Mouse (Mus musculus): ENCODE measurements around the gene Psmd6. TPM values are rescaled to one million over a fixed set of nuclear protein-coding genes. Genes with fewer than 3 reads are reported as not detected.

Psmd6 gene
- polyA plus RNA-seq, 1 experiment from 2014 or later, result 204 TPM

DNA sequence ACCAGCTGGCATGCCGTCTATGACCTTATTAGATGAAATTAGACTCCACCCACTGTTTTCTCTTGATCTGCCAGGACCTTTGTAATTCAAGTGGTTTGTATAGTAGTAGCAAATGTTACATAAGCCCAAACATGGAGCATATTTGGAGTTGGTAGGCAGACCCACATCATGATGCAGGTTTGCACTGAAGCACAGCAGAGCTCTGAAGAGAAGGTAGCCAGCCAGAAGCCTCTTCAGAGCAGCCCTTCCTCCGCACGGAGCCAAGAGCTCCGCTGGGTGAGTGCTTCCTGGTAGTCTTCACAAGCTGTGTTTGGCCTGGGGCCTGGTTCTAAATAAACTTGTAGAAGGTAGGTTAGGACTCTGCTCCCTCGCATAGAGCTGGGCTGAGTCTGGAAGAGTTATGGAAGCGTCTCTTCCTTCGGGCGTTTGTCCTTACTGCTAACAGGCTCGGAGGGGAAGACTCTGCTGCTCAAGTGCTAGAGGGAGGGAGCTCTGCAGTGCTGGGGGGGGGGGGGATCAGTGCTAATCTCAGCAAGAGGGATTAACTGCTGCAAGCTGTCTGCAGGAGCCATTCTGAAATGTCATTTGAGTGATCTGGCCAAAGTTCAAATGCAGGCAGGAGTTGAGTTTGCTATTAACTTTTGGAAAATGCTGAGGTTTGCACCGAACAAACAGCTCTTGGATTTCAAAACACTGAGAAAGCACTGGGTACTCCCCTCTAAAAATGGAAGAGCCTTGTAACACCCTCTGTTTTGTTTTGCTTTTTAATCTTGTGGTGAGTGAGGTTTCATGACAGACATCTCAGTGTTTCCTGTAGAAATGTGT, 52.9 kb downstream of the Psmd6 start:
- H3K9ac ChIP-seq (ENCODE audit: low read depth, low read length), result peak overlapping the region; percentile 58
- H3K27ac ChIP-seq (ENCODE audit: low read depth, low read length), result peak overlapping the region; percentile 57; the same call in 1 of the 2 replicates
- H3K4me1 ChIP-seq (ENCODE audit: control insufficient read depth, insufficient read depth, low read length), result peaks cover 24% of the 10 kb centered on the region
- 12% methylated on average over 10 of the region's 10 CpGs for WGBS (ENCODE audit: insufficient replicate concordance)
- ATAC-seq (replicated peaks; ENCODE audit: insufficient number of reproducible peaks, low FRiP score, low TSS enrichment), result no peak; the same call in 1 of the 2 replicates
- H3K9me3 ChIP-seq (replicated peaks; ENCODE audit: control insufficient read depth, low read length), result no peaks in the 10 kb centered on the region
- no peaks in the 10 kb centered on the region for H3K27me3 ChIP-seq (ENCODE audit: control insufficient read depth, insufficient read depth, low read length)
- H3K4me2 ChIP-seq, result peak overlapping the region; percentile 54
- H3K4me3 ChIP-seq (ENCODE audit: low read depth, low read length), result peak overlapping the region; percentile 26; the same call in 1 of the 2 replicates
- no peaks in the 10 kb centered on the region for H3K36me3 ChIP-seq (ENCODE audit: control insufficient read depth, insufficient read depth, low read length)

DNA sequence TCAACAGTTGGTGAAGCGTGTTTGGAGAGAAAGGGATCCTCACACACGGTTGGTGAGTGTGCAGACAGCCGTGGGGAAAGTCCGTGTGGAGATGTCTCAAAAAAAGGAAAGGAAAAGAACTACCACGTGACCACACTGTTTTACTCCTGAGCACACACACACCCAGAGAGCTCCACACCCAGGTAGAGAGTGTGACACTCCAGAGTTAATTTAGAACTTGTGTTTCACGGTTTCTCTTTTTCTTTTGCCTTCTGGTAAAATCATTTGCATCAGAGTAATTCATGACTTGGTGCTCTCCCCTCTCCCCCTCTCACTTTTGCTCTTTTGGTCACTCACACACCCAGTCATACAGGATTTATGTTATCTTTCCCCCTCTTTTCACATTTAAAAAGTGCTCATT, 54.5 kb downstream of the Psmd6 start:
- no peak for ATAC-seq (replicated peaks; ENCODE audit: insufficient number of reproducible peaks, low FRiP score, low TSS enrichment)
- Histone ChIP-seq H3K27ac (ENCODE audit: low read depth, low read length) (no peak overlapping the region), H3K36me3 (ENCODE audit: control insufficient read depth, insufficient read depth, low read length) (no peaks in the 10 kb centered on the region), H3K4me3 (ENCODE audit: low read depth, low read length) (no peak overlapping the region), H3K27me3 (ENCODE audit: control insufficient read depth, insufficient read depth, low read length) (no peaks in the 10 kb centered on the region), H3K4me1 (ENCODE audit: control insufficient read depth, insufficient read depth, low read length) (peaks cover 24% of the 10 kb centered on the region), H3K4me2 (no peak overlapping the region), H3K9ac (ENCODE audit: low read depth, low read length) (no peak overlapping the region), H3K9me3 (replicated peaks; ENCODE audit: control insufficient read depth, low read length) (no peaks in the 10 kb centered on the region)
- 74% methylated on average over 6 of the region's 6 CpGs for WGBS (ENCODE audit: insufficient replicate concordance)

- no peaks in the 10 kb centered on the region for H3K9me3 ChIP-seq (replicated peaks; ENCODE audit: control insufficient read depth, low read length)
- H3K4me1 ChIP-seq (ENCODE audit: control insufficient read depth, insufficient read depth, low read length), result peaks cover 15% of the 10 kb centered on the region
- no peak overlapping the region for H3K4me2 ChIP-seq
- H3K27ac ChIP-seq (ENCODE audit: low read depth, low read length), result no peak overlapping the region
- no peak overlapping the region for H3K4me3 ChIP-seq (ENCODE audit: low read depth, low read length)
- 78% methylated on average over 4 of the region's 4 CpGs for WGBS (ENCODE audit: insufficient replicate concordance)
- no peak overlapping the region for H3K9ac ChIP-seq (ENCODE audit: low read depth, low read length)
- ATAC-seq (replicated peaks; ENCODE audit: insufficient number of reproducible peaks, low FRiP score, low TSS enrichment), result no peak
- H3K27me3 ChIP-seq (ENCODE audit: control insufficient read depth, insufficient read depth, low read length), result no peaks in the 10 kb centered on the region
- no peaks in the 10 kb centered on the region for H3K36me3 ChIP-seq (ENCODE audit: control insufficient read depth, insufficient read depth, low read length)
Measured at GRCm38 (mm10) chr14:14065142-14065498, 55.7 kb downstream of the Psmd6 start.

DNA sequence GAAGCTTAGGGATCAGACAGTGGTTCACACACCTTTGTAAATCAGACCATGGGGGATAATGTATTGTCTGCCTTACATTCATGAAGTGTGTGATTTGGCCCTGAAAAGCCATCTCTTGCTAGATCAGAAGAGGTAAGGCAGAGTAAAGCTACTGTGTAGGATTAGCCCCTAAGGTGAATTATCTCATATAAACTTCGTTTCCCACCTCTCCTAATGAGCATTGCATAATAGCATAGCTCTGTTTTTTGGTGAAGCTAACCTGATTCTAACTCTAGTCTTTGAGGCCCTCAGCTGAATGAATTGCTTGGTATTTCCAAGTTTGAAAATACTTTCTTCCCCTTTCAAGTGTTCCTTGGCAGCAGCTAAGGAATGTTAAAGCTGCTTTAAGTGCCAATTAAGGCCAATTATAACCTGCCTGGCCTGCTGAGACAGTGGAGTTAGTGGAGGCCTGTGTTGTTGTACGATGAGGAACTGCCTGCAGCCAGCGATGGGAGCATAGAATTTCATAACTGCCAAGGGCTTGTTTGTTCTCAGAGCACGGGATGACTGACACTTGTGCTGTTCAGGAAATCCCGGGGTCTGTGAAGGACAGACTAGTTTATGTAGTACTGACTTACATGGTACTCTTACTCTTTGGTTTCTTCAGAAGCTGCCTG, 56.2 kb downstream of the Psmd6 start:
- no peak overlapping the region for H3K27ac ChIP-seq (ENCODE audit: low read depth, low read length)
- WGBS (ENCODE audit: insufficient replicate concordance), result 58% methylated on average over 5 of the region's 5 CpGs
- H3K36me3 ChIP-seq (ENCODE audit: control insufficient read depth, insufficient read depth, low read length), result no peaks in the 10 kb centered on the region
- H3K4me2 ChIP-seq, result no peak overlapping the region
- no peaks in the 10 kb centered on the region for H3K9me3 ChIP-seq (replicated peaks; ENCODE audit: control insufficient read depth, low read length)
- H3K27me3 ChIP-seq (ENCODE audit: control insufficient read depth, insufficient read depth, low read length), result no peaks in the 10 kb centered on the region
- no peak overlapping the region for H3K9ac ChIP-seq (ENCODE audit: low read depth, low read length)
- H3K4me3 ChIP-seq (ENCODE audit: low read depth, low read length), result no peak overlapping the region
- ATAC-seq (replicated peaks; ENCODE audit: insufficient number of reproducible peaks, low FRiP score, low TSS enrichment), result no peak
- peaks cover 15% of the 10 kb centered on the region for H3K4me1 ChIP-seq (ENCODE audit: control insufficient read depth, insufficient read depth, low read length)

DNA sequence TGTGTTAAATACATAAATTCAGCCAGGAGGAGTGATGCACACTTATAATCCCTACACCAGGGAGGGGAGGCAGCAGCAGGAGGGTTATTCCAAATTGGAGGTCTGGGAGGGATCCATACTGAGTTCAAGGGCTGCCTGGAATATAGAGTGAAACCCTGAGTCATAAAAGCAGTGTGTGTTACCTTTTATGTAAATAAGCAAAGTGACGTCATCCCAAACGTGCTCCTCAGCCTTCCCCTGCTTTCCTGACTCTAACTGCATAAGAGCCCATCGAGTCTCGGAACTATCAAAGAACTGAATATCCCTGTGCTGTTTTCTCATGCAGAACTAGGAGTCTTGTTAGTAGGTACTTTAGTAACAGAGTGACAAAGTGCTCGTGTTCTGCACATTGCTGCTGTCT, 57.4 kb downstream of the Psmd6 start:
- ATAC-seq (replicated peaks; ENCODE audit: insufficient number of reproducible peaks, low FRiP score, low TSS enrichment), result no peak
- WGBS (ENCODE audit: insufficient replicate concordance), result 63% methylated on average over 5 of the region's 5 CpGs
- no peaks in the 10 kb centered on the region for H3K9me3 ChIP-seq (replicated peaks; ENCODE audit: control insufficient read depth, low read length)

GRCm38 (mm10) chr14:14062531-14063245, 58.1 kb downstream of the Psmd6 start:
- Histone ChIP-seq H3K36me3 (ENCODE audit: control insufficient read depth, insufficient read depth, low read length) (0 out of 2 replicates have a peak, but pooled peaks cover 3% of the 10 kb centered on the region), H3K4me1 (ENCODE audit: control insufficient read depth, insufficient read depth, low read length) (peaks cover 2% of the 10 kb centered on the region), H3K27me3 (ENCODE audit: control insufficient read depth, insufficient read depth, low read length) (no peaks in the 10 kb centered on the region), H3K4me2 (no peak overlapping the region), H3K4me3 (ENCODE audit: low read depth, low read length) (no peak overlapping the region), H3K9ac (ENCODE audit: low read depth, low read length) (no peak overlapping the region), H3K9me3 (replicated peaks; ENCODE audit: control insufficient read depth, low read length) (no peaks in the 10 kb centered on the region), H3K27ac (ENCODE audit: low read depth, low read length) (no peak overlapping the region)
- ATAC-seq (replicated peaks; ENCODE audit: insufficient number of reproducible peaks, low FRiP score, low TSS enrichment), result no peak
- WGBS (ENCODE audit: insufficient replicate concordance), result 84% methylated on average over 11 of the region's 11 CpGs

More for the DNA sequence above, 57.4 kb downstream of the Psmd6 start:
- 0 out of 2 replicates have a peak, but pooled peaks cover 3% of the 10 kb centered on the region for H3K36me3 ChIP-seq (ENCODE audit: control insufficient read depth, insufficient read depth, low read length)
- no peaks in the 10 kb centered on the region for H3K27me3 ChIP-seq (ENCODE audit: control insufficient read depth, insufficient read depth, low read length)
- H3K27ac ChIP-seq (ENCODE audit: low read depth, low read length), result no peak overlapping the region
- H3K4me3 ChIP-seq (ENCODE audit: low read depth, low read length), result no peak overlapping the region
- H3K9ac ChIP-seq (ENCODE audit: low read depth, low read length), result no peak overlapping the region
- no peak overlapping the region for H3K4me2 ChIP-seq
- H3K4me1 ChIP-seq (ENCODE audit: control insufficient read depth, insufficient read depth, low read length), result peaks cover 9% of the 10 kb centered on the region

Other genes with a start within 250 kb of the Psmd6 start
- not detected in 2 replicates for gene Gm281, start 206.5 kb downstream of the Psmd6 start, polyA plus RNA-seq (2014; fragmentation: Nextera tagmentation; extraction: Ambion mirVana)
- 3.2 and 5.2 TPM in 2 replicates for gene Atxn7, start 159.5 kb downstream of the Psmd6 start, polyA plus RNA-seq (2014; fragmentation: Nextera tagmentation; extraction: Ambion mirVana)
- gene Thoc7, start 159.1 kb downstream of the Psmd6 start, polyA plus RNA-seq (2014; fragmentation: Nextera tagmentation; extraction: Ambion mirVana), result 160 and 161 TPM in 2 replicates
- not detected in 2 replicates for gene Olfr720, start 65.9 kb upstream of the Psmd6 start, polyA plus RNA-seq (2014; fragmentation: Nextera tagmentation; extraction: Ambion mirVana)
- not detected in 2 replicates for gene Olfr31, start 201.8 kb upstream of the Psmd6 start, polyA plus RNA-seq (2014; fragmentation: Nextera tagmentation; extraction: Ambion mirVana)
- 4.3 and 5.7 TPM in 2 replicates for gene Il3ra, start 225.3 kb upstream of the Psmd6 start, polyA plus RNA-seq (2014; fragmentation: Nextera tagmentation; extraction: Ambion mirVana)

All from heart, embryonic 11.5 days (tissue).